Mouse (Mus musculus) hindbrain, embryonic 16.5 days (tissue): Measurements from ENCODE around the gene Slc22a14. TPM values are rescaled to one million over a fixed set of nuclear protein-coding genes. Genes with fewer than 3 reads are reported as not detected.
A peak's percentile ranks its signal among the peaks of the same experiment; 100 is the strongest.

Experiments used
- ATAC-seq: fragments of 200-750 bp; cut with Nextera tagmentation; 2 replicates; pipeline ENCODE4 v1.8.0; 2017; ENCODE audit warnings: moderate TSS enrichment, moderate library complexity
- H3K27ac ChIP-seq: fragments of 300-500 bp; sonication (generic); 2 replicates; pipeline ENCODE4 v1.5.1; 2014; ENCODE audit warnings: low read depth, mild to moderate bottlenecking, control low read depth, low read length, moderate library complexity
- H3K27me3 ChIP-seq: fragments of 300-500 bp; sonication (generic); replicated peaks from 2 replicates; pipeline ENCODE4 v1.6.1; 2014; ENCODE audit warnings: low read length; ENCODE audit not compliant: control insufficient read depth, insufficient read depth
- H3K36me3 ChIP-seq: fragments of 300-500 bp; sonication (generic); 2 replicates; pipeline ENCODE4 v1.6.1; 2014; ENCODE audit warnings: mild to moderate bottlenecking, low read length, moderate library complexity, mixed read lengths; ENCODE audit not compliant: control insufficient read depth, insufficient read depth
- H3K4me1 ChIP-seq: fragments of 300-500 bp; sonication (generic); 2 replicates; pipeline ENCODE4 v1.6.1; 2014; ENCODE audit warnings: low read depth, low read length; ENCODE audit not compliant: control insufficient read depth, insufficient read depth
- H3K4me2 ChIP-seq: fragments of 300-500 bp; sonication (generic); 2 replicates; pipeline ENCODE4 v1.6.1; 2014; ENCODE audit warnings: mild to moderate bottlenecking, low read length, control low read depth, moderate library complexity
- H3K4me3 ChIP-seq: fragments of 300-500 bp; sonication (generic); 2 replicates; pipeline ENCODE4 v1.5.1; 2014; ENCODE audit warnings: mild to moderate bottlenecking, low read length, control low read depth, moderate library complexity
- H3K9ac ChIP-seq: fragments of 300-500 bp; sonication (generic); 2 replicates; pipeline ENCODE4 v1.6.1; 2014; ENCODE audit warnings: low read depth, mild to moderate bottlenecking, control low read depth, low read length, moderate library complexity
- H3K9me3 ChIP-seq: fragments of 300-500 bp; sonication (generic); 2 replicates; pipeline ENCODE4 v1.6.1; 2014; ENCODE audit warnings: mild to moderate bottlenecking, low read length, moderate library complexity; ENCODE audit not compliant: control insufficient read depth
- WGBS: fragments of 180-500 bp; shearing (Covaris S2); extraction: QIAGEN DNeasy Blood & Tissue Kit; methylation state at CpG from one replicate; pipeline ENCODE4 v1.1.7; 2014; 5-methylcytosine and 5-hydroxymethylcytosine counted together
- polyA plus RNA-seq: library from polyadenylated mRNA; unstranded; fragments of >200 nt; fragmentation: Nextera tagmentation; extraction: Ambion mirVana; gene quantifications from 2 replicates; pipeline ENCODE4 v1.2.1, GENCODE M21; 2015

The Slc22a14 gene
- polyA plus RNA-seq, 1 experiment from 2014 or later: 0.08 TPM

DNA sequence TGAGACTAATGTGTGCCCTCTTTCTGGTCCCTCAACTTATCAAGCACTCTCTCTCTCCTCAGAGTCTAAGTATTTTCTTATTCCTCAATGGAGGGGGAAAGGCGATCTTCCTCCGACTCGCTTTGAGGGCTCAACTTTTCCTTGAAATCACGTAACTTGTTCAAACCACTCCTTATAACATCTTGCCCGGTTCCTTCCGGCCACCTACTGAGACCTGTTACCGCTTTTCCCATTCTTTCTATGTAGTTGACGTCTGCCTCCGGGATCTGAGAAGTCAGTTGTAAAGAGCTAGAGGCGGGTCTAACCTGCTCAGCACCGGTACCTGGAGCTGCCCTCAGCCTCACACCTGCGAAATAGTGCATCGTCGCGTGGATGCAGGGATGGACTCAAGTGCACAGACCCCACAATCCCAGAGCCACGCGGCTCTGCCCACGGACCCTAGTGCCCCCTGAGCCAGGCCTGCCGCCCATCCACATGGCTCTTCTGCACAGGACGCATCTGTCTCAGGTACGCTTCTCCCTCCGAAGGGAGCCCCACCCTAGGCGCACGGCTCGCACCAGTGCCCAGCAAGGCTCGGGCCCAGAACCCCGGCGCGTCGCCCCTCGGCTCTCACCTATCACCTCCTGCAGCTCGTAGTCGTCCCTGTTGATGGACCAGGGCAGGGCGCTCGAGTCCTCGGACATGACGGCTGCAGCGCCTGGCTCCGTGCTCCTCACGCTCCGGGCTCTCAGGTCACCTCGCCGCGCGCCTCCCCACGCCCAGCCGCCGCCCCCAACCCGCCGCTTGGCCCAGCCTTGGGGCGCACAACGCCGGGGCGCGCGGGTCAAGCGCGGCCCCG, 43.7 kb downstream of the Slc22a14 start:
- Histone ChIP-seq H3K36me3 (no peaks in the 10 kb centered on the region), H3K27ac (peak overlapping the region; percentile 94), H3K4me3 (peak overlapping the region; percentile 96), H3K9me3 (no peaks in the 10 kb centered on the region), H3K27me3 (no peaks in the 10 kb centered on the region), H3K4me1 (peaks cover 20% of the 10 kb centered on the region), H3K4me2 (peak overlapping the region; percentile 87), H3K9ac (peak overlapping the region; percentile 89)
- under 1% methylated on average over 42 of the region's 59 CpGs for WGBS
- no peak; the same call in none of the 2 replicates for ATAC-seq

DNA sequence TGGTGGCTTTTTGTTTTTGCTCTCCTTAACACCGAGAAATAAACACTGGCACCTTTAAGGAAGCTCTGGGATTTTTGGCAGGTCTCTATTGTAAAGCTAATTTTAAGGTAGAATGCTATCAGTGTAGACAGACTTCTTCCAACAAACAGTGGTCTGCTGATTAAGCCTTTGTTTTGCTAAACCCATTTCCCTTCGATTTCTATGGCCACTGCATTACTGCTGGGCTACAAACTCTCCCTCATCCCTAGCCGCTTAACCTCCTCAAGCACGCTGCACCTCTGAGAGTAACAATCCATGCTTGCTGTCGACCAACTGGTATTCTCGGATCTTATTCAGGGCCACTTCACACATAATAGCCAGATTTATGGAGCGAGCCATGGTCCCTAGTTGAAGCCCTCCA, 44.4 kb downstream of the Slc22a14 start:
- Histone ChIP-seq H3K4me3 (peak overlapping the region; percentile 96), H3K9me3 (no peaks in the 10 kb centered on the region), H3K27me3 (no peaks in the 10 kb centered on the region), H3K27ac (no peak overlapping the region), H3K4me2 (peak overlapping the region; percentile 87), H3K4me1 (peaks cover 20% of the 10 kb centered on the region), H3K9ac (peak overlapping the region; percentile 89), H3K36me3 (no peaks in the 10 kb centered on the region)
- 11% methylated on average over 7 of the region's 7 CpGs for WGBS
- ATAC-seq: no peak

DNA sequence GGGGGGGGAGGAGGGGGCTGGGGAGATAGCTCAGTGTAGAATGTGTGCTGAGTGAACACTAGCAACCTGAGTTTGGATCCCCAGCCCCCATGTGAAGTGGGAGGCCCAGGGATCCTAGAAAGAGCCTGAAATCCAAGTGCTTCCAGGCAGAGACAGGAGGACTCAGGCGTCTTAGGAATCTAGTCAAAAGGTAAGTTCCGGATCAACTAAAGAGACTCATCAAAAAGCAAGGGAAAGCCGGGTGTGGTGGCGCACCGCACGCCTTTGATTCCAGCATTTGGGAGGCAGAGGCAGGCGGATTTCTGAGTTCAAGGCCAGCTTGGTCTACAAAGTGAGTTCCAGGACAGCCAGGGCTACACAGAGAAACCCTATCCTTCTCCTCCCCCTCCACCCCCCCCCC, 44.9 kb downstream of the Slc22a14 start:
- Histone ChIP-seq H3K4me2 (peak overlapping the region; percentile 87), H3K36me3 (no peaks in the 10 kb centered on the region), H3K27ac (no peak overlapping the region), H3K9me3 (no peaks in the 10 kb centered on the region), H3K4me3 (no peak overlapping the region), H3K27me3 (no peaks in the 10 kb centered on the region), H3K4me1 (peaks cover 20% of the 10 kb centered on the region), H3K9ac (no peak overlapping the region)
- ATAC-seq: no peak
- WGBS: 87% methylated on average over 7 of the region's 7 CpGs

DNA sequence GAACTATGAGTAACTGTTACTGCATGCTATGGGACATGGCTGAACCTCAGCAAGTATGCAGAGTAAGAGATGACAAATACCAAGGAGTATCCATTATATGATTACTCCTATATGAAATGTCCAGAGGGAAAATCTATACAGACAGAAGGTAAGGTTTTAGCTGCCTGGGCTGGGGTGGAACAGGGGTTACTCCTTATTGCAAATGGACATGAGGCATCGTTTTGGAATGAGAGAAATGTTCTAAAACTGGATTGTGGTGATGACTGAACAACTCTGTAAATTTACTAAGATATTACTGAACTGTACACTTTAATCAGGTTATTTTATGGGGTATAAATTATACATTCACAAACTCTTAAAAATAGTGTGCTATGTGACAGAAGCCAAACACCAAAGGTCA, 46.5 kb downstream of the Slc22a14 start:
- ATAC-seq: no peak
- Histone ChIP-seq H3K36me3 (no peaks in the 10 kb centered on the region), H3K27me3 (no peaks in the 10 kb centered on the region), H3K27ac (no peak overlapping the region), H3K4me3 (no peak overlapping the region), H3K4me1 (peaks cover 20% of the 10 kb centered on the region), H3K9me3 (no peaks in the 10 kb centered on the region), H3K9ac (no peak overlapping the region), H3K4me2 (no peak overlapping the region)
- WGBS: 91% methylated on average over 1 of the region's 1 CpGs

DNA sequence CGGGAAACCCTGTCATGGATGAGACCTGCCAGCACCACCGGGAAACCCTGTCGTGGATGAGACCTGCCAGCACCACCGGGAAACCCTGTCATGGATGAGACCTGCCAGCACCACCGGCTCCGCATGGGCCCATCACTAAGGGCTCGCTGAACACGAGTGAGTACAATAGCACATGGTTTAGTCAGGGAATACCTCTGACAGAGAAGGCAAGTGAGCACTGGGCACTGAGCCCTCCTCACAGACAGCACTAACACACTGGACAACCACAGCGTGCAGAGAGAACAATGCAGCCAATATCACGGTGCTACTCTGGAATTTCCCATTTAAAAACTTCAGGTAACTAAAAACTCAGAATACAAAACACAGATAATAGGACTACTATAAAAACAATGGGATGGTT, 52.3 kb downstream of the Slc22a14 start:
- H3K4me1 ChIP-seq: no peaks in the 10 kb centered on the region
- no peak overlapping the region for H3K4me3 ChIP-seq
- H3K9me3 ChIP-seq: no peaks in the 10 kb centered on the region
- no peak overlapping the region for H3K27ac ChIP-seq
- 78% methylated on average over 10 of the region's 10 CpGs for WGBS
- no peak for ATAC-seq
- H3K27me3 ChIP-seq: no peaks in the 10 kb centered on the region
- no peak overlapping the region for H3K4me2 ChIP-seq
- H3K36me3 ChIP-seq: no peaks in the 10 kb centered on the region
- H3K9ac ChIP-seq: no peak overlapping the region

DNA sequence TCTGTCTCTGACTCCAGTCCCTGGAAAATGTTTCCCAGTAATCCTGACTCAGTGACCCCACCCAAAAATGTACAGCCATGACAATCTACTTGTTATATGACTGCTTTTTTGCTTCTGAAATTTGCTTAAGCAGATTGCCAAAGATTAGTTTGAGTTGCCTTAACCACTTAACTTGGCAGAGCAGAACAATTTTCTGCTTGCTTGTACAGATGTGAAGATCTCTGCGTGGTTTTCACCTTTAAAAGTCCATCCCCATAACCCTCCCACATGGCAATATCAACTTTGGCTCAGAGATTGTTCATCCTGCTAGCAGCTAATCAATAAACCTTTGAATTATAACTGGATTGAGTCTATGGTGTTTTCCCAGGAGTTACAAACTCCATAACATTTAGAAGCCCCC, 56.3 kb downstream of the Slc22a14 start:
- H3K27ac ChIP-seq: no peak overlapping the region
- 85% methylated on average over 1 of the region's 1 CpGs for WGBS
- no peaks in the 10 kb centered on the region for H3K4me1 ChIP-seq
- H3K9ac ChIP-seq: no peak overlapping the region
- no peak overlapping the region for H3K4me2 ChIP-seq
- no peaks in the 10 kb centered on the region for H3K9me3 ChIP-seq
- no peak overlapping the region for H3K4me3 ChIP-seq
- no peaks in the 10 kb centered on the region for H3K27me3 ChIP-seq
- no peak for ATAC-seq
- H3K36me3 ChIP-seq: no peaks in the 10 kb centered on the region

DNA sequence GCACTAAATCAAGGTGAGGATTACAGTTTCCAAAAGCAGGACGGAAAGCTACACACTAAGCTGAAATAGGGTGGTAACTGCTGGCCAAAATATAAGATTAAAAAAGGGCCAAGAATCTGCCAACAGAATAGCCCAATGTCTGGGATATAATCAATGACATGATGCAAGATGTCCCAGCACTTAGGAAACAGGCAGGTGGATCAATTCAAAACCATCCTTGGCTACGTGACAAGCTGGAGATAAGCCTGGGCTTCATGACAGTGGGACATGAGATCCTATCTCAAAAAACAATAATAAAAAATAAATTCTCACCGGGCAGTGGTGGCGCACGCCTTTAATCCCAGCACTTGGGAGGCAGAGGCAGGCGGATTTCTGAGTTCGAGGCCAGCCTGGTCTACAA, 59.5 kb downstream of the Slc22a14 start:
- Histone ChIP-seq H3K36me3 (peaks cover 5% of the 10 kb centered on the region; the same call in 1 of the 2 replicates), H3K4me3 (no peak overlapping the region), H3K9ac (no peak overlapping the region), H3K27me3 (no peaks in the 10 kb centered on the region), H3K4me1 (no peaks in the 10 kb centered on the region), H3K9me3 (no peaks in the 10 kb centered on the region), H3K27ac (no peak overlapping the region), H3K4me2 (no peak overlapping the region)
- WGBS: 94% methylated on average over 7 of the region's 7 CpGs
- no peak for ATAC-seq

DNA sequence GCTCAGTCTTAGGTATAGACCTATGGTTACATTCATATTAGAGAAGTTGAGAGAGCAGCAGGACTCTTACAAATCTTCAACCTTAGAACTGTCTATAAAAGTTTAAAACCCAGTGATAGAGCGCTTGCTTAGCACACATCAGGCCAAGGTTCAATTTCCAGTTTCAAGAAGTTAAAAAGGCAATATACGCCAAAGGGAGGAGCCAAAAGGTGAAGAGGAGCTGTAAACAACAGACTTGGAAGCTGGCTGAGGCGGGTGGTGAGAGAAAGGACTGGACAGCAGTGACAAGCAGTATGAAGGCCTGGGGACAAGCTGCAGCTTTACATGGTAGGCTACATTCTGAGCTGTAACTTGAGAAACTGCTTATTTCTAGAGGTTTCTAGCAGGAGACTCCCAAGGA, 66.8 kb downstream of the Slc22a14 start:
- no peak for ATAC-seq
- no peaks in the 10 kb centered on the region for H3K4me1 ChIP-seq
- no peak overlapping the region for H3K27ac ChIP-seq
- 93% methylated on average over 3 of the region's 3 CpGs for WGBS
- H3K9ac ChIP-seq: no peak overlapping the region
- H3K27me3 ChIP-seq: no peaks in the 10 kb centered on the region
- H3K9me3 ChIP-seq: no peaks in the 10 kb centered on the region
- H3K4me3 ChIP-seq: no peak overlapping the region
- H3K36me3 ChIP-seq: peaks cover 5% of the 10 kb centered on the region; the same call in 1 of the 2 replicates
- H3K4me2 ChIP-seq: no peak overlapping the region

DNA sequence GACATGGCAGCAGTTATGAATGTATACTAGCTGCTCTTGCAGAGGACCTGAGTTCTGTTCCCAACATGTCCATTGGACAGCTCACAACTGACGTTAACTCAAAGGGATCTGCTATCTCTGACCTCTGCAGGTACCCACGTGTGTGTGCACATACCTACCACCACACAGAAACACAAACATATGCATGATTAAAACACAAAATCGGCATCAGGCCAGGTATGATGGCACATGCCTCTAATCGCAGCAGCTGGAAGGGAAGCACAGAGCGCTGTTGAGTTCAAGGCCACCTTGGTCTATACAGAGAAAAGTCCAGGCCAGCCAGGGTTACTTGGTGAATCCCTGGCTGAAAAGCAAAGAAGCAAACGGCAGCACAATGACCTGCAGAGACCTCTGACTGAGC, 67.7 kb downstream of the Slc22a14 start:
- no peak overlapping the region for H3K4me2 ChIP-seq
- H3K27me3 ChIP-seq: no peaks in the 10 kb centered on the region
- ATAC-seq: no peak
- no peak overlapping the region for H3K9ac ChIP-seq
- no peak overlapping the region for H3K27ac ChIP-seq
- H3K4me3 ChIP-seq: no peak overlapping the region
- H3K9me3 ChIP-seq: no peaks in the 10 kb centered on the region
- 0 out of 2 replicates have a peak, but pooled peaks cover 2% of the 10 kb centered on the region for H3K36me3 ChIP-seq
- H3K4me1 ChIP-seq: no peaks in the 10 kb centered on the region
- WGBS: 88% methylated on average over 6 of the region's 6 CpGs
